Mouse (Mus musculus) CH12.LX (cell line): ENCODE data around the gene Aff3. TPM values are rescaled to one million over a fixed set of nuclear protein-coding genes. Genes with fewer than 3 reads are reported as not detected.

ENCODE experiments used
- DNase-seq: peaks from one replicate; pipeline ENCODE4 v3.0.0-alpha.2; 2013; ENCODE audit errors: extremely low read depth
- H3K27ac ChIP-seq: 2 replicates; pipeline ENCODE4 v1.5.1; 2012; ENCODE audit warnings: low read depth, mild to moderate bottlenecking, control low read depth, moderate library complexity; ENCODE audit not compliant: insufficient read depth
- H3K27me3 ChIP-seq: replicated peaks from 2 replicates; pipeline ENCODE3; 2012; ENCODE audit warnings: inconsistent platforms
- H3K36me3 ChIP-seq, 2 experiments: replicated peaks in 1 of 2; 2 replicates each; pipeline versions ENCODE3 to v1.6.1; 2012; ENCODE audit warnings: inconsistent platforms in 1 of 2, low read length in 1 of 2, mild to moderate bottlenecking in 1 of 2, mixed read lengths in 1 of 2, moderate library complexity in 1 of 2; ENCODE audit not compliant: control insufficient read depth in 1 of 2, insufficient read depth in 1 of 2
- H3K4me1 ChIP-seq, 2 experiments: 2 replicates each; pipeline ENCODE4 v1.6.1; 2012; ENCODE audit warnings: inconsistent platforms in 1 of 2, moderate library complexity in 1 of 2; ENCODE audit not compliant: insufficient read depth in 2 of 2, control insufficient read depth in 1 of 2
- H3K4me2 ChIP-seq: 2 replicates; pipeline ENCODE4 v1.6.1; 2012; ENCODE audit warnings: low read depth, mild to moderate bottlenecking, control low read depth; ENCODE audit not compliant: poor library complexity, insufficient read depth, severe bottlenecking
- H3K4me3 ChIP-seq, 3 experiments: fragments of 150-350 bp in 1 of 3; sonication (generic) in 1 of 3; replicated peaks in 1 of 3; 2 replicates each; pipeline versions ENCODE3 to v1.5.1; 2011 to 2012; ENCODE audit warnings: low read depth in 2 of 3, low read length in 2 of 3, mild to moderate bottlenecking in 2 of 3, moderate library complexity in 2 of 3, control low read depth in 1 of 3, improper control_type of control experiment in 1 of 3, inconsistent platforms in 1 of 3, mixed read lengths in 1 of 3; ENCODE audit not compliant: poor library complexity in 1 of 3
- H3K79me2 ChIP-seq: replicated peaks from 2 replicates; pipeline ENCODE4 v1.6.1; 2012; ENCODE audit warnings: mild to moderate bottlenecking, moderate library complexity; ENCODE audit not compliant: control insufficient read depth, poor library complexity, insufficient read depth, severe bottlenecking; ENCODE audit errors: extremely low read depth
- H3K9ac ChIP-seq: 2 replicates; pipeline ENCODE4 v1.6.1; 2012; ENCODE audit warnings: low read depth, mild to moderate bottlenecking, control low read depth, moderate library complexity; ENCODE audit not compliant: insufficient read depth
- H3K9me3 ChIP-seq: replicated peaks from 2 replicates; pipeline ENCODE3; 2012; ENCODE audit warnings: low read length, inconsistent platforms, mixed read lengths
- BHLHE40 ChIP-seq: IDR thresholded peaks from 2 replicates; pipeline ENCODE4 v1.6.1; 2011; ENCODE audit warnings: mild to moderate bottlenecking, low read depth, low read length, improper control_type of control experiment
- CHD1 ChIP-seq: IDR thresholded peaks from 2 replicates; pipeline ENCODE4 v1.6.1; 2012; ENCODE audit warnings: low read depth, low read length, improper control_type of control experiment, inconsistent platforms
- CHD2 ChIP-seq: IDR thresholded peaks from 2 replicates; pipeline ENCODE4 v1.6.1; 2011; ENCODE audit warnings: low read length, improper control_type of control experiment
- E2F4 ChIP-seq: IDR thresholded peaks from 2 replicates; pipeline ENCODE4 v1.6.1; 2011; ENCODE audit warnings: low read depth, low read length, improper control_type of control experiment; ENCODE audit not compliant: insufficient replicate concordance
- ELF1 ChIP-seq: IDR thresholded peaks from 2 replicates; pipeline ENCODE4 v1.6.1; 2014; ENCODE audit warnings: low read depth, mild to moderate bottlenecking, inconsistent platforms, low read length, improper control_type of control experiment
- HCFC1 ChIP-seq: IDR thresholded peaks from 2 replicates; pipeline ENCODE4 v1.6.1; 2012; ENCODE audit warnings: low read depth, mild to moderate bottlenecking, inconsistent platforms, low read length, improper control_type of control experiment
- JUND ChIP-seq: conservative IDR thresholded peaks from 2 replicates; pipeline ENCODE4 v1.6.1; 2011; ENCODE audit warnings: low read depth, low read length, improper control_type of control experiment
- MAX ChIP-seq: IDR thresholded peaks from 2 replicates; pipeline ENCODE4 v1.6.1; 2011; ENCODE audit warnings: low read length, improper control_type of control experiment
- MAZ ChIP-seq: IDR thresholded peaks from 2 replicates; pipeline ENCODE4 v1.6.1; 2012; ENCODE audit warnings: low read depth, mild to moderate bottlenecking, inconsistent platforms, low read length, improper control_type of control experiment, moderate library complexity
- NELFE ChIP-seq: IDR thresholded peaks from 2 replicates; pipeline ENCODE4 v1.6.1; 2011; ENCODE audit warnings: low read depth, low read length, improper control_type of control experiment
- NRF1 ChIP-seq: IDR thresholded peaks from 2 replicates; pipeline ENCODE4 v1.6.1; 2014; ENCODE audit warnings: low read depth, mild to moderate bottlenecking, inconsistent platforms, low read length, improper control_type of control experiment, moderate library complexity
- PAX5 ChIP-seq: IDR thresholded peaks from 2 replicates; pipeline ENCODE4 v1.6.1; 2012; ENCODE audit warnings: low read length, inconsistent platforms, mixed read lengths
- POLR2A ChIP-seq: IDR thresholded peaks from 2 replicates; pipeline ENCODE4 v1.6.1; 2011; ENCODE audit warnings: low read depth, mild to moderate bottlenecking, improper control_type of control experiment, low read length
- RAD21 ChIP-seq: IDR thresholded peaks from 2 replicates; pipeline ENCODE4 v1.6.1; 2011; ENCODE audit warnings: low read depth, mild to moderate bottlenecking, low read length, improper control_type of control experiment, moderate library complexity
- RCOR1 ChIP-seq: conservative IDR thresholded peaks from 2 replicates; pipeline ENCODE4 v1.6.1; 2012; ENCODE audit warnings: low read depth, mild to moderate bottlenecking, inconsistent platforms, low read length, improper control_type of control experiment
- TBP ChIP-seq: conservative IDR thresholded peaks from 2 replicates; pipeline ENCODE4 v1.6.1; 2011; ENCODE audit warnings: low read depth, low read length, improper control_type of control experiment
- TCF12 ChIP-seq: IDR thresholded peaks from 2 replicates; pipeline ENCODE4 v1.6.1; 2014; ENCODE audit warnings: low read depth, mild to moderate bottlenecking, inconsistent platforms, low read length, improper control_type of control experiment
- USF1 ChIP-seq: IDR thresholded peaks from 2 replicates; pipeline ENCODE4 v1.6.1; 2014; ENCODE audit warnings: low read depth, mild to moderate bottlenecking, inconsistent platforms, low read length, improper control_type of control experiment
- ZC3H11A ChIP-seq: IDR thresholded peaks from 2 replicates; pipeline ENCODE4 v1.6.1; 2012; ENCODE audit warnings: low read depth, mild to moderate bottlenecking, inconsistent platforms, low read length, improper control_type of control experiment
- ZNF384 ChIP-seq: IDR thresholded peaks from 2 replicates; pipeline ENCODE4 v1.6.1; 2012; ENCODE audit warnings: low read depth, low read length, improper control_type of control experiment, inconsistent platforms
- dilution Hi-C: fragments of 300-500 bp; cut with MboI; formaldehyde crosslinking; loops from 2 replicates; pipeline ENCODE4 v1.14.3; 2020; ENCODE audit warnings: low sequenced_read_pairs; ENCODE audit not compliant: extremely low pct_unique_long_range_greater_than_20kb, extremely low pct_ligation_motif_present
- in situ Hi-C: fragments of 300-500 bp; cut with MboI; formaldehyde crosslinking; loops from 3 replicates; pipeline ENCODE4 v1.14.3; 2019; ENCODE audit warnings: low sequenced_read_pairs, low pct_ligation_motif_present, low pct_unique_long_range_greater_than_20kb, mixed read lengths
- polyA plus RNA-seq: library from polyadenylated mRNA; unstranded; fragments of >175 nt; gene quantifications from 2 replicates; pipeline ENCODE4 v1.2.1, GENCODE M21; 2012; ENCODE audit warnings: low read depth; ENCODE audit not compliant: insufficient read length
- total RNA-seq, 2 experiments: library from RNA; depleted of rRNA; stranded (reverse); fragments of 300-350 nt in 1 of 2; fragments of >200 nt in 1 of 2; gene quantifications; 2 replicates each; pipeline ENCODE4 v1.2.3; 2012 to 2014

Gene Aff3
- total and polyA plus RNA-seq, 3 experiments = 5.1 to 29.9 (median 7.7) TPM

- Histone ChIP-seq H3K27me3 (no peaks in the 10 kb centered on the region), H3K9ac (no peak overlapping the region), H3K27ac (no peak overlapping the region), H3K79me2 (no peaks in the 10 kb centered on the region), H3K4me3 (no peak overlapping the region), H3K36me3 (peaks cover 0 to 91% of the 10 kb centered on the region in 2 experiments), H3K4me2 (no peak overlapping the region), H3K9me3 (no peaks in the 10 kb centered on the region), H3K4me1 (peaks cover 0 to 20% of the 10 kb centered on the region in 2 experiments; a peak in 2 of 4 replicates)
- in situ Hi-C loops (loop anchor here (10.0 kb wide), 1 partner anchor 583 kb away; no protein-coding TSS in a partner anchor), dilution Hi-C loops (no loop called here)
- no peak for DNase-seq
- TF ChIP-seq NRF1 (no peak), RCOR1 (no peak)
Measured at GRCm38 (mm10) chr1:38201796-38202195, 463.0 kb downstream of the Aff3 start.

- in situ Hi-C loops (loop anchor here (10.0 kb wide), 1 partner anchor 585 kb away; no protein-coding TSS in a partner anchor), dilution Hi-C loops (no loop called here)
- DNase-seq = no peak
- Histone ChIP-seq H3K27ac (no peak overlapping the region), H3K36me3 (peaks cover 0 to 79% of the 10 kb centered on the region in 2 experiments), H3K4me3 (no peak overlapping the region), H3K4me1 (peaks cover 0 to 20% of the 10 kb centered on the region in 2 experiments; a peak in 2 of 4 replicates), H3K9ac (no peak overlapping the region), H3K79me2 (no peaks in the 10 kb centered on the region), H3K4me2 (no peak overlapping the region), H3K27me3 (no peaks in the 10 kb centered on the region), H3K9me3 (no peaks in the 10 kb centered on the region)
- TF ChIP-seq PAX5 = no peak
- TF ChIP-seq HCFC1 = no peak
- TF ChIP-seq ZNF384 = no peak
- TF ChIP-seq POLR2A = no peak
- TF ChIP-seq CHD1 = no peak
- TF ChIP-seq ELF1 = no peak
- no peak for TF ChIP-seq TBP
- TF ChIP-seq CHD2 = no peak
- TF ChIP-seq JUND = no peak
- TF ChIP-seq NRF1 = no peak
- no peak for TF ChIP-seq RAD21
- no peak for TF ChIP-seq USF1
- TF ChIP-seq MAX = no peak
- no peak for TF ChIP-seq TCF12
- no peak for TF ChIP-seq MAZ
- TF ChIP-seq ZC3H11A = no peak
- TF ChIP-seq NELFE = no peak
- no peak for TF ChIP-seq BHLHE40
- TF ChIP-seq E2F4 = no peak
Measured at GRCm38 (mm10) chr1:38199669-38200635, 464.8 kb downstream of the Aff3 start.
